Mouse (Mus musculus) left cerebral cortex, adult 18-20 months (tissue): ENCODE results near the gene Pdzrn4. TPM values are rescaled to one million over a fixed set of nuclear protein-coding genes. Genes with fewer than 3 reads are reported as not detected.

Source experiments
- DNase-seq, 2 experiments: peaks; one replicate each; pipeline ENCODE4 v3.0.0; 2021 to 2022; ENCODE audit warnings: low spot score in 2 of 2, mixed read lengths in 1 of 2
- total RNA-seq, 2 experiments: library from RNA; stranded (reverse); gene quantifications; 2 replicates each; pipeline ENCODE4 v1.2.3; 2021

The Pdzrn4 gene
- total RNA-seq, 2 experiments from 2014 or later = 9.2 to 12.1 TPM

- DNase-seq = no peak
Measured at GRCm38 (mm10) chr15:92495465-92496174, 98.9 kb downstream of the Pdzrn4 start.

DNA sequence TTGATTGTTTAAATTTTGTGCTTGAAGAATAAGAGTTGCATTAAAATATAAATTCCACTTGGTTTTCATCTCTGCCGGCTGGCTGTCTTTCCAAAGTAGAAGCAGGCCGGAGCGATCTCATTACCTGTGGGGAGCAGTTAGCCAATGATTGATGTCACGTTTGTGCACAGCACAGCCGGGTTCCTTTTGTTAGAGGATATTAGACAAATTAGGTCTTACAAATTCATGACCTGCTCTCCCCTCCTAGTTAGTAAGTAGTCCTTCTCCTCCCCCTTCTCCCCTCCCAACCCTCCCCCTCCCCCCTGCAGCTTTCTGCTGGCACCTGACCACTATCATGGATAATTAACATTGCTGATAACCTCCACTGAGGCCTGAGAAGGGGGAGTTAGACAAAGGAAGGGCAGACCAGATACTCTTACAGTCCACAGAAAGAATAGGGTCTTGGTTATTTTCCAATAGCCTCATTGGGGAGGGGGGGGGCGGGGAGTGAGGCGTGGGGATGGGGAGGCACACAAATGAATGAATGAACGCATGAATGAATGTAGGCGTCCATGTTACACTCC is 103.7 kb downstream of the Pdzrn4 start:
- no peak for DNase-seq

GRCm38 (mm10) chr15:92502797-92503196 is 106.1 kb downstream of the Pdzrn4 start:
- no peak for DNase-seq

GRCm38 (mm10) chr15:92509372-92509771 is 112.7 kb downstream of the Pdzrn4 start:
- DNase-seq = no peak

DNA sequence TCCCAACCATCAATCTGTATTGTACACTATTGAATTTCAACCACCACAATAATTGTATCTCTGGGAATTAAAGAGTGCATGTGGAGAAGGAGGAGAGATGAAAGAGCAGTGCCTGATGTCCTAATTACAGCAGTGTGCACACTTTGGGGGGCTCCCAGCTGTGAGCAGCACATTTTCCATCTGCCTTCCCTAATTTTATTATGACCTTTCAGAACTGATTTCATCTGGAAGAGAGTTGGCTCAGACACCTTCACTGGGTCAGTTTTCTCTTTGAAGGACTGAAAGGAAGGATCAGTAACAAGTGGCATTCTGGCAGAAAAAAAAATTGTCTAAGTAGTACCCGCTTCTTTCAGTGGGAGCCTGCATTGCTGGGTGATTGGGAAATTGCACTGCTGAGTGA is 119.0 kb downstream of the Pdzrn4 start:
- no peak for DNase-seq

GRCm38 (mm10) chr15:92520677-92521225 is 124.1 kb downstream of the Pdzrn4 start:
- peak in 1 of 2 experiments; percentile 10 for DNase-seq

GRCm38 (mm10) chr15:92521686-92522085 is 125.0 kb downstream of the Pdzrn4 start:
- no peak for DNase-seq

DNA sequence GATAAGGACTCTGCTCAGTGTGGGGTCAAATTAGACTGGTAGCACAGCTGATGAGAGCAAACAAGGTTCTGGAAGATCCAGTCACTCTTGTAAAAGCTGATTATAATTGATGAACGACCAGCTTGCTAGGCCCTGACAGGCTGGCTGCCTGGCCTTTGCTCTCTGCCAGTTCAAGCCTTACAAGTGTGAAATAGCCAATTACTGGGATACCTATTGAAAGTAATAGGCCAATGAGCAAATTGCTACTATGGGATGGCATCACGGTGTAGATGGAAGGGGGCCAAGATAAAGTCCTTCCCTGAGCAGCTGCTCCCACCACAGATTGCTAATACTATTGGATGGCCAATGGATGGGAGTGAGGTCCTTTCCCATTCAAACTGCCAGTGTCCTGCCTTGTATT is 128.2 kb downstream of the Pdzrn4 start:
- no peak for DNase-seq

- DNase-seq = no peak
Measured at GRCm38 (mm10) chr15:92525416-92525815, 128.7 kb downstream of the Pdzrn4 start.

- peak in 1 of 2 experiments; percentile 19 for DNase-seq
Measured at GRCm38 (mm10) chr15:92526731-92527130, 130.1 kb downstream of the Pdzrn4 start.

DNA sequence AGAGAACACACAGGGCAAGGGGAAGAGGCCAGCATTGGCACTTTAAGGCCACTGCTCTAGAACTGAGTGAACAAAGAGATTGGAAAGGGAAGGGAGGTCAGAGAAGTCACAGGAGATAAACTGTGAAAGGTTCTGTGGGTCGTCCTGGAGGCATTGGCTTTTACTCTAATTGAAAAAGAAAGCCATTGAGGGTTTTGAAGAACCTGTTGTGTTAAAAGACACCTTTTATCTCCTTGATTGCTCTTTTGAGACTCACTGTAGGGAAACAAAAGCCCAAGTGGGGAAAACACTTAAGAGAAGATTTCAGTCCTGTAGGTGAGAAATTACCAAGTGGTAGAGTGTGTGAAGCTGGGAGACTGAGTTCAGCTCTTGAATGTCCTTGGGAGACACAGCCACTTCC is 146.6 kb downstream of the Pdzrn4 start:
- no peak for DNase-seq

GRCm38 (mm10) chr15:92547294-92547911 is 150.7 kb downstream of the Pdzrn4 start:
- no peak for DNase-seq

DNA sequence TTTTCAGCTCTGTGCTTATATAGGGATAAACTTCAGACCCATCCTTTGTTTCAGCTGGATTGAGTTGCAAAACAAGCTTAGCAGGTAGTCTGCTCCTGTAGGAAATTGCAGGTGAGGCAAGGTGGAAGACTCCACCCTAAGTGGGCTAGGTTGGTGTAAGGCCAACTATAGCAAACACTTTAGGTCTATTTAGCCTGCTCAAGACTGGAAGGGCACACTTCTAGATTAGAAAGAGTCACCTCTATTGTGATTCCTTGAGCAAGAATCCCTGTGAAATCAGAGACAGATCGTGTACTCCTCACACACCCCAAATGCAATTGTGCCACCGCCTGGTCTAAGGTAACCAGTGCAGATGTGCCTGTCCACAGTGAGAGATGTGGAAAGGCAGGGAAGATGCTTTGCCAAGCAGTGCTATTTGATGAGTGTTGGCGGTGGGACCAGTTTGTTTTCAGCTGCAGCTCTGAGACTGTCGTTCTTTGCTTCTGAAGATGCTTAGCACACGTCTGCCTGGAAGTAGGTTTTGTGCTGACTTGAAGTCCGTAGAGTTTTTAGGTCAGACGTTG is 158.4 kb downstream of the Pdzrn4 start:
- no peak for DNase-seq

DNA sequence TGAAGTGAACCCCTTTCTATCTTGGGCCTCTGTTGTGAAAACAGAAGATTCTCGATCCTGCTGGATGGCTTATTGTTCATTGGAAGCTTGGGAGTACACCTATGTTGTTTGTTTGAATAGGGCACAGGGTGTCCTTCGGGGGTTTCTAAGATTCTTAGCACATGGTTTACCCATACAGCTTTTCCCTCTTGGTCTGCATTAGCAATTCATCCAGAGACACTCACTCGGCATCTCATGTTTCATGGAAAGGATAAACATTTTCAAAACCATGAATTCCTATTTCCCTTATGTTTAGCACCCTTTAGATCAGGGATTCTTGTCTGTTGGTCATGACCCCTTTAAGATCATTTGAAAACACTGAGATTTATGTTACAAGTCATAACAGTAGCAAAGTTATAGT is 159.0 kb downstream of the Pdzrn4 start:
- no peak for DNase-seq

DNA sequence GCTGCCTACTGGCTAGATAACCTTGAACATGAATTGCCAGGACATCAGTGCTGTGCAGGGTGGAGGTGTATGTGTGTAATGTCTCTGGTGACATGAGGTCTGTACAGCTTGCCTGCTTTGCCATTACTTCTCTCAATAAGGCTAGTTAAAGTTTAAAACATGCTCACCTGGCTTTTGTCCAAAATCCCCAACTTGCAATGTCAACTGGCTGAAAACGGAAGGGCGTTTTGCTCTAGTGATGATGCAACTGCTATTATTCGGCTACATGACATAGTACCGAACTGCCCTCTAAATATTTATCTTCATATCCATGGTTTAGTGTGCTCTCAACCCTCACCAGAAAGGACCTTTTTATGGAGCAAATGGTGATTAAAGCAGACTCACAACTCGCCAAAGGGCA is 161.9 kb downstream of the Pdzrn4 start:
- no peak for DNase-seq

DNA sequence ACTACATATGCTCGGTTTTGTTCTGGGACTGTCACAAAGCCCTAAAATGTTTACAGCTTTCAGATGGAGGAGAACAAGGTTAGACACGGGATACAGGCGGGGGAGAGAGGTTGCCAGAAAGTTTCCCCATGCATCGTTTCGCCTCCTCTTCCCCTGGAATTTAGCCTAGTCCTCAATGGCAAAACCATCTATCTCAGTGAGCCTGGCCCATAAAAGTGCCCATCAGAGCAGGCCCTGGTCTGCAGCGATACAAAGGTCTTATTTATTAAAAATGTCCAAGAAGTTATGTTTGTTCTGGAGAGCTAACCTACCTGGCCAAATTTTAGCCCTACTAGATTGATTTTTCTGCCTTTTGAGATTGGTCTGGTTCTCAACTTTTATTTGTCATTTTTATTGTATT is 165.5 kb downstream of the Pdzrn4 start:
- DNase-seq = no peak

DNA sequence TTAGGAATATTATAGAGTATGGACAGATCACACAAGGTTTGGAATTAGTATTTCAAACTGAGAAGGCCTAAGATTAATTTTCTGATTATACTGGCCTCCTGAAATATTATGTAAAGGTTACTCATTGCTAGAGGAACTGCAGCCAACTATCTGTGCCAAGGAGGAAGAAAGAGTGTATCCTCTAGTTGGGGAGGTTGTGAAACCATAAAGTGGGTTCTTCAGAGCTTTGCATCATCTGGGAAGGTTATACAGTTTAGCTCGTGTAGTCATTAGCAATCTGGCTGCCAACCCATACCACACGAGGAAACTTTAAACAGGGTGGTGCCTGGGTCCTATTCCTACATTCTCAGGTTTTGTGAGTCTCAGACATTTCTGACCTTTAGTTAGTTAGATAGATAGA is 166.9 kb downstream of the Pdzrn4 start:
- DNase-seq = no peak

DNA sequence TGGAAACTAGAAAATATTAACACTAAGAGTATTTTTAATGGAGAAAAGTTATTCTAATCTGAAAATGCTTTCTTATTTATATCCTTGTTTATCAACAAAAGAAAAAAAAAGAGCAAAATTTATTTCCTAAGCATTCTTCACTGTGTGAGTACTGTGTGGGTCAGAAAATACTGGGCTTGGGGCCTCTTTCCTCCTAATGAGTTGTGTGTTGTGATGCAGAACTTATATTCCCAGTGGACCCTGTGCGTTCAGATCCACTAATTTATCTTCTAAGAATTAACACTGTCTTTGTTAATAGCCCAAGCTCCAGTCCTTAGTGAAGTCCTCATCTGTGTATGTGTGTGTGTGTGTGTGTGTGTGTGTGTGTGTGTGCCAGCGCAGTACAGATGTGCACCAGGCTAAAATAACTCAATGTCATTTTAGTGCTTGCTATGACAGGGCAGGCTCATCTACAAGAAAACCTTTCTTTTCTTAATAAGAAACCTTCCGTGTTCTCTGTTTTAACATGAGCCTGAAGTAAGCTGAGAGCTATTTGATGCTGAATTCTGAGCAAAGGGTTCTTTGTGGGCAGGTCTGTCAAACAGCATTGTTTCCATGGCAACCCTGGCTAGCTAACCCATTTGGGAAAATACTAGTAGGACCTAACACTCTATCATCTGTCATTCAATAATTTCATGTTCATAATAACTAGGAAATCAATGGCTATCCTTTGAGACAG is 174.0 kb downstream of the Pdzrn4 start:
- no peak for DNase-seq

DNA sequence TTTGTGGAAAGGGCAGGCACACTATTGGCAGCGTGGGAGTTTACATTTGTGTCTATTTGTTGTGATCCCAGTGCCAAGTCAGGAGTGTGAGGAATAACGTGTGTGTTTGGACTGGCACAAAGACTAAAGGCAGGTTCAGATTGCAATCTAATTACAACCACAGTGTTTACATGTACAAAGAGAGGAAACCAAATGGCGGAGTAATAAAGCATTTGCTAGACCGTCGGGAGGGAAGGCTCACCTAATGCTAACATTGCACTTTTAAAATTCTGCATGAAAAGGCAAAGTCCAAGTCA is 174.5 kb downstream of the Pdzrn4 start:
- no peak for DNase-seq

DNA sequence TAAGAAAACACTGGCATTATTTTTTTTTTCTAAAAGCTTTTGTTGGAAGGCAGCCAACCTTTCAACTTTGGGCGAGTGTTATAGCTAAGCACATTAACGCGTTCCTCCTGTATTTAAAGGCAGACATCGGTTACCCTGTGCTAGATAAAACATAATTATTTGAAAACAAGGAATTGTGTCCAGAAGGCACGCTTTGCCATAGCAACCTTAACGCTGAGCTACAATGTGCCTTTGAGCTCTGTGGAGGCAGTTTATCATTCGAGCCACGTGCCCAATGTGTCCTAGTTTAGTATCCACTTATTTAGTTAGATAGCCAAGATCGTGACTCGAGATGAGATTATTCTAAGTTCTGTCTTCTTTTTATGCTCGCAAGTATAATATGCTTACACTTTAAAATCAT is 180.8 kb downstream of the Pdzrn4 start:
- DNase-seq = no peak

DNA sequence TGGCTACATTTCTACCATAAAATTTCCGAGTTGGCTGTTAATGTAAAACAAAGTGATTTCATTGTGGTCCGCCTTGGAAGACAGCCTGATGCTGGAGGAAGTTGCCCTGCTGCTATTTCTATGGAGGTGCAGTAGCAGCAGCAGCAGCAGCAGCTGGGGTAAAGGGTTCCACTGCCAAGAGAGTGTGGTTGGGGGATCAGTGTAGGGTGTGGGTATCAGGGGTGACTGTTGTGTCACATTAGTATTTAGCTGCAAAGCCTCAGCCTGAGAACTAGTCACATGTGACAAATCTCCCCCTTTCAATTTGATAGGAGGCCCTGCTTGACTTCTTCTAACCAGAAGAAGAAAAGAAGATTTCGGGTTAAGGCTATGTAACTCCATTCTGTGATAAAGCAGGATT is 183.5 kb downstream of the Pdzrn4 start:
- DNase-seq = no peak
